Mouse (Mus musculus): ENCODE data around the gene Kcp. TPM values are rescaled to one million over a fixed set of nuclear protein-coding genes. Genes with fewer than 3 reads are reported as not detected.

Kcp gene
- polyA plus RNA-seq (2015; fragmentation: Nextera tagmentation; extraction: Ambion mirVana): 13.7 and 15.5 TPM in 2 replicates

GRCm38 (mm10) chr6:29507447-29508309 is at the start of gene Kcp:
Gene Kcp, minus strand, starts transcription at chr6:29507952.
- ATAC-seq: peak; percentile 68
- peaks cover 20% of the 10 kb centered on the region for H3K4me1 ChIP-seq (replicated peaks)
- no peaks in the 10 kb centered on the region for H3K27me3 ChIP-seq (replicated peaks)
- H3K36me3 ChIP-seq: no peaks in the 10 kb centered on the region
- peak within 1 kb of the TSS; percentile 57 for H3K9ac ChIP-seq
- H3K9me3 ChIP-seq: no peaks in the 10 kb centered on the region
- peak within 1 kb of the TSS; percentile 83 for H3K4me2 ChIP-seq (replicated peaks)
- H3K27ac ChIP-seq: peak within 1 kb of the TSS; percentile 52; the same call in 1 of the 2 replicates
- H3K4me3 ChIP-seq (replicated peaks): peak within 1 kb of the TSS; percentile 54
- WGBS: 1% methylated on average over 47 of the region's 47 CpGs

GRCm38 (mm10) chr6:29557112-29557511 is 49.4 kb upstream of the Kcp start:
- Histone ChIP-seq H3K4me3 (replicated peaks) (no peak overlapping the region), H3K27ac (no peak overlapping the region), H3K4me1 (replicated peaks) (no peaks in the 10 kb centered on the region), H3K4me2 (replicated peaks) (no peak overlapping the region), H3K9me3 (no peaks in the 10 kb centered on the region), H3K27me3 (replicated peaks) (no peaks in the 10 kb centered on the region), H3K9ac (no peak overlapping the region), H3K36me3 (peaks cover 24% of the 10 kb centered on the region; the same call in 1 of the 2 replicates)
- 95% methylated on average over 2 of the region's 2 CpGs for WGBS
- no peak for ATAC-seq

GRCm38 (mm10) chr6:29552526-29552925 is 44.8 kb upstream of the Kcp start:
- Histone ChIP-seq H3K9ac (no peak overlapping the region), H3K36me3 (peaks cover 26% of the 10 kb centered on the region), H3K27ac (no peak overlapping the region), H3K4me3 (replicated peaks) (no peak overlapping the region), H3K27me3 (replicated peaks) (no peaks in the 10 kb centered on the region), H3K4me2 (replicated peaks) (no peak overlapping the region), H3K9me3 (no peaks in the 10 kb centered on the region), H3K4me1 (replicated peaks) (no peaks in the 10 kb centered on the region)
- no peak for ATAC-seq
- 69% methylated on average over 2 of the region's 2 CpGs for WGBS

GRCm38 (mm10) chr6:29548086-29548485 is 40.3 kb upstream of the Kcp start:
- H3K27ac ChIP-seq: no peak overlapping the region

GRCm38 (mm10) chr6:29547582-29547981 is 39.8 kb upstream of the Kcp start:
- Histone ChIP-seq H3K36me3 (peaks cover 35% of the 10 kb centered on the region), H3K4me3 (replicated peaks) (no peak overlapping the region), H3K9ac (no peak overlapping the region), H3K4me1 (replicated peaks) (no peaks in the 10 kb centered on the region), H3K4me2 (replicated peaks) (no peak overlapping the region), H3K27me3 (replicated peaks) (no peaks in the 10 kb centered on the region), H3K9me3 (no peaks in the 10 kb centered on the region), H3K27ac (no peak overlapping the region)
- no peak for ATAC-seq

More at GRCm38 (mm10) chr6:29548086-29548485, 40.3 kb upstream of the Kcp start:
- H3K4me1 ChIP-seq (replicated peaks): no peaks in the 10 kb centered on the region
- 92% methylated on average over 1 of the region's 1 CpGs for WGBS
- H3K9ac ChIP-seq: no peak overlapping the region
- H3K9me3 ChIP-seq: no peaks in the 10 kb centered on the region
- H3K27me3 ChIP-seq (replicated peaks): no peaks in the 10 kb centered on the region
- ATAC-seq: no peak
- no peak overlapping the region for H3K4me2 ChIP-seq (replicated peaks)
- no peak overlapping the region for H3K4me3 ChIP-seq (replicated peaks)
- H3K36me3 ChIP-seq: peaks cover 32% of the 10 kb centered on the region

GRCm38 (mm10) chr6:29545611-29546010 is 37.9 kb upstream of the Kcp start:
- H3K9me3 ChIP-seq: no peaks in the 10 kb centered on the region
- peaks cover 34% of the 10 kb centered on the region for H3K36me3 ChIP-seq
- no peak overlapping the region for H3K9ac ChIP-seq
- H3K27ac ChIP-seq: no peak overlapping the region
- no peak overlapping the region for H3K4me2 ChIP-seq (replicated peaks)
- 95% methylated on average over 2 of the region's 2 CpGs for WGBS
- no peak overlapping the region for H3K4me3 ChIP-seq (replicated peaks)
- H3K4me1 ChIP-seq (replicated peaks): no peaks in the 10 kb centered on the region
- no peaks in the 10 kb centered on the region for H3K27me3 ChIP-seq (replicated peaks)
- no peak for ATAC-seq

- Histone ChIP-seq H3K27me3 (replicated peaks) (no peaks in the 10 kb centered on the region), H3K4me3 (replicated peaks) (no peak overlapping the region), H3K9me3 (no peaks in the 10 kb centered on the region), H3K4me1 (replicated peaks) (no peaks in the 10 kb centered on the region), H3K9ac (no peak overlapping the region), H3K4me2 (replicated peaks) (no peak overlapping the region), H3K27ac (no peak overlapping the region), H3K36me3 (peaks cover 26% of the 10 kb centered on the region)
- WGBS: 89% methylated on average over 1 of the region's 1 CpGs
- no peak for ATAC-seq
Observed at GRCm38 (mm10) chr6:29540956-29541355, 33.2 kb upstream of the Kcp start.

- Histone ChIP-seq H3K9ac (no peak overlapping the region), H3K4me1 (replicated peaks) (no peaks in the 10 kb centered on the region), H3K4me3 (replicated peaks) (no peak overlapping the region), H3K9me3 (no peaks in the 10 kb centered on the region), H3K4me2 (replicated peaks) (no peak overlapping the region), H3K27ac (no peak overlapping the region), H3K27me3 (replicated peaks) (no peaks in the 10 kb centered on the region), H3K36me3 (peaks cover 20% of the 10 kb centered on the region)
- no peak for ATAC-seq
- 84% methylated on average over 6 of the region's 6 CpGs for WGBS
Observed at GRCm38 (mm10) chr6:29540223-29540622, 32.5 kb upstream of the Kcp start.

GRCm38 (mm10) chr6:29539502-29539901 is 31.8 kb upstream of the Kcp start:
- H3K27me3 ChIP-seq (replicated peaks): no peaks in the 10 kb centered on the region
- H3K9me3 ChIP-seq: no peaks in the 10 kb centered on the region
- H3K27ac ChIP-seq: no peak overlapping the region
- H3K9ac ChIP-seq: no peak overlapping the region
- no peak overlapping the region for H3K4me2 ChIP-seq (replicated peaks)
- H3K4me1 ChIP-seq (replicated peaks): no peaks in the 10 kb centered on the region
- ATAC-seq: no peak
- 87% methylated on average over 8 of the region's 8 CpGs for WGBS
- no peak overlapping the region for H3K4me3 ChIP-seq (replicated peaks)
- H3K36me3 ChIP-seq: peaks cover 17% of the 10 kb centered on the region; the same call in 1 of the 2 replicates

GRCm38 (mm10) chr6:29537221-29537620 is 29.5 kb upstream of the Kcp start:
- H3K4me1 ChIP-seq (replicated peaks): no peaks in the 10 kb centered on the region
- H3K36me3 ChIP-seq: peaks cover 7% of the 10 kb centered on the region; the same call in 1 of the 2 replicates
- 83% methylated on average over 3 of the region's 3 CpGs for WGBS

GRCm38 (mm10) chr6:29536651-29537193 is 29.0 kb upstream of the Kcp start:
- no peaks in the 10 kb centered on the region for H3K27me3 ChIP-seq (replicated peaks)
- no peak overlapping the region for H3K4me2 ChIP-seq (replicated peaks)
- 0 out of 2 replicates have a peak, but pooled peaks have one; percentile 26 for ATAC-seq
- WGBS: 72% methylated on average over 4 of the region's 4 CpGs
- H3K9ac ChIP-seq: no peak overlapping the region
- no peaks in the 10 kb centered on the region for H3K4me1 ChIP-seq (replicated peaks)
- H3K4me3 ChIP-seq (replicated peaks): no peak overlapping the region
- no peak overlapping the region for H3K27ac ChIP-seq
- no peaks in the 10 kb centered on the region for H3K9me3 ChIP-seq
- peaks cover 7% of the 10 kb centered on the region; the same call in 1 of the 2 replicates for H3K36me3 ChIP-seq

More at GRCm38 (mm10) chr6:29537221-29537620, 29.5 kb upstream of the Kcp start:
- H3K9me3 ChIP-seq: no peaks in the 10 kb centered on the region
- H3K4me2 ChIP-seq (replicated peaks): no peak overlapping the region
- no peak overlapping the region for H3K4me3 ChIP-seq (replicated peaks)
- ATAC-seq: no peak
- H3K9ac ChIP-seq: no peak overlapping the region
- no peaks in the 10 kb centered on the region for H3K27me3 ChIP-seq (replicated peaks)
- H3K27ac ChIP-seq: no peak overlapping the region

GRCm38 (mm10) chr6:29535316-29535715 is 27.6 kb upstream of the Kcp start:
- Histone ChIP-seq H3K9ac (no peak overlapping the region), H3K27ac (no peak overlapping the region), H3K9me3 (no peaks in the 10 kb centered on the region), H3K27me3 (replicated peaks) (no peaks in the 10 kb centered on the region), H3K4me1 (replicated peaks) (no peaks in the 10 kb centered on the region), H3K4me2 (replicated peaks) (no peak overlapping the region), H3K36me3 (no peaks in the 10 kb centered on the region), H3K4me3 (replicated peaks) (no peak overlapping the region)
- ATAC-seq: no peak
- WGBS: 63% methylated on average over 6 of the region's 6 CpGs
